Mouse (Mus musculus) right cerebral cortex, postnatal 25 days (tissue): Measurements from ENCODE around the gene Anp32e.
"Not testable (repeated sequence)": the region's sequence is repeated elsewhere in the genome, so short reads cannot be mapped to it uniquely, and the experiment has no call there.

Experiments used
- DNase-seq: peaks from one replicate; pipeline ENCODE4 v3.0.0; 2022

Gene Anp32e

DNA sequence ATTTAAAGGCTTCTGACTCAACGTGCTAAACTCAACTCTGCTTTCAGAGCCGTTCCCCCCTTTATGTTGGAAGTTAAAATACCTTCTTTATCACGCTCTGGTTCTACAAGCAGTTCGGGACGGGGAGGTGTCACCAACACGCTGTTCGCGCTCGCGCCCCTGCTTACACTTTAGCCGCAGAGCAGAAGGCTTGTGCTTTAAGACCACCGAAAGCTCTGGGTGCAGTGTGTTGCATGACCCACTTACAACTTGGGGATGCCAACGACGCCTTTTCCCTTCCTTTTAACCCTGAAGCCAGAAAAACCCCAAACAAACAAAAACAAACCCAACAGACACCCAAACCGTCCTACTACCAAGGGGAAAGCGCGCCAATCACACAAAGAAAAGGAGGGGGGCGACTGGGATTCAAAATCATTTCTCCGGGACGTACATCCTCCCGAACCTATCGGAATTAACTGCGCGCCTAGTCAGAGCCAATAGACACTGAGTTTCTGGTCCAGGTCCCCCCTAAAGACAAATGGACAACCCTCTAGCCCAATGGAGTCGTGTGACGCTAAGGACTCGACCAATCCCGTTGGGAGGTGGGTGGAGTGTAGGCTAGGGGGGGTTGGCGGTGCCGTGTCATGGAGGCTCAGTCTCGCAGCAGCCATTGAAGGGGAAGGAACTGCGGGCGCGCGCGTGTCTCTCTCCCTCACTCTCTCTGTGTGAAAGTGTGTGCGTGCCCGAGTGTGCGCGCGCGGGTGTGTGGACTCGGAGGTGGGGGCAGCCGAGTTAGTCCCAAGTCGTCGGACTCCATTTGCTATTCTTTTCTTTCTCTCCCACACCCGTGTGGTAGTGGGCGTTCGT, at the start of gene Anp32e:
Gene Anp32e, plus strand, starts transcription at position 589 of the 846 bp plus-strand sequence.
- peak; percentile 96 for DNase-seq

DNA sequence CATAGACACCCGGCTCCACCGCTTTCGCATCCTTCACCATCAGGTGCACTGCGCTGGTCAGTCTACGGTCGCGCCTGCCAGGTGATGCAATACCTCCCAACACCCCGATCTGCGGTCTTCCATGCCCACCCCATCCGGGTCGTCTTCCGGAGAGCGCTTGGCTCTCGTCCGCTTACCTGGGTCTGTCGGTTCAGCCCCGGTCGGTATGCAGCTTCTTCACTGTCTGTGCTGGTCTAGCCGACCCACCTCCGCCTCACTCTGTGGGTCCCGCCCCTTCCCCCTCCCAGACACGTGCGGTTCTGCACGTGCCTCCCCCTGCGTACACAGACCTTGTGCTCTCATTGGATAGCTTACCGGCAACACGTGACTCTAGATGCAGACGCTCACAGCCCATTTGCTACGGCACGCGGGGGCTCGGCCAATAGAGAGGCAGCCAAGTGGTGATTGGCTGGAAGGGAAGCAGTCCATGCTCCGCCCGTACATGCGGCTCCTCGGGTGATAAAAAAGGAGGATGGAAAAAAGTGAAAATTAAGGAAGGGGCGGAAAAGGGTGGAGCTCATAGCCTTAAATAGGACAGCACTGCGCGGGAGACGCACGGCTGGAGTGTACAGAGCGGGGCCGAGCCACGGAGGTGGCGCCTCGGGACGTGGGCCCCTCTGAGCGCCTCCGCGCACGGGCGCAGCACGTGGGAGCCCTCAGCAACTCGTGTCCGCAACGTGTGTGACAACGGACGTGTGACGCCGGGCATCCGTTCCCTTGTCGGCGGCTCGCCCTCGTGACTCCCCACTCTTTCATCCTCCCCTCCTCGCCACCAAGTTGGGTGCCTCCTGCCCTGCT, 46.8 kb upstream of the Anp32e start, which contains the start of gene Ciart:
Gene Ciart, minus strand, starts transcription at position 273 of the 837 bp plus-strand sequence.
- peak; percentile 95 for DNase-seq

DNA sequence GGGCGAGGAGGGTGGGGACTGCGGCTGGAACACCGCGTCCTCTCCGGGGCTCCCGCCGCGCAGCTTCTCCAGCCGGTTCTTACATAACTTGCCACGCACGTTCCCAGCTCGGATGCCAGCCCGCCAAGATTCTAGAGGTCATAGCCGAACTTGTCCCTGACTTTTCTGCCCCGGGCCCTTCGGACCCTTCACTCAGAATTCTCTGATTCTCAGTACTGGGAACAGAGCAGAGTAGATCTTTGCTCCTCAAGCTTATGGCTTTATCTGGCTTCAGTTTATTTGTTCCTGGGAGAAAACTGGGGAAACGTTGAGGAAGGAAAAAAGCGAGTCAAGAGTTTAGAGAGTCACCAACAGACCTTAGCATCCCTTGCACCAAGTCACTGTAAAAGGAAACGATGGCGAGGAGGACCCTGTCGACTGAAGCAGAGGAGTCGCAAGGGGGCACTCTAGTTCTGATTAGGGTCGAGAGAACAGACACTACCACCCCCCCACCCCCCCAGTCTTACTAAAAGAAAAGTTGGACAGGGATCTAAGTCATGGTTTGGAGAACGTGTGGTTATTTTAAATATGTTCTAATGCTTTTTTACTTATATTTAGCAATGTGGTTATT, 46.1 kb upstream of the Anp32e start:
- DNase-seq: peak; percentile 58

DNA sequence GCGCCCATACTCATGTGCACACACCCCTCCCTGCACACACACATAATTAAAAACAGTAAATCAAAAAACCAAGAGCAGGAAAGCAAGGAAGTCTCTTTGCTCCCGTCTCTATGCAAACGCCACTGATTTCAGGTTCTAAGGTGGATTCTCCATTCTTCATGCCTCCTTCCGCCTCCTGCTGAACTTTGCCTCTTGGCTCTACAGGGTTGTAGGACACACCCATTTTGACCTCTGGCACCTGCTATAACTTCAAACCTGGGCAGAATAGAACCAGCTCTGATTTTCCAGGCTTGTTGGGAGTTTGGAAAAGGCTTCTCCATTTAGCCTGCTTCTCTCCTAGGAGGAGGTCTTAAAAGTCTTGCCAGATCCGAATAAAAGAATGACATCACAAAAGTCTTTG, 44.6 kb upstream of the Anp32e start:
- no peak for DNase-seq

DNA sequence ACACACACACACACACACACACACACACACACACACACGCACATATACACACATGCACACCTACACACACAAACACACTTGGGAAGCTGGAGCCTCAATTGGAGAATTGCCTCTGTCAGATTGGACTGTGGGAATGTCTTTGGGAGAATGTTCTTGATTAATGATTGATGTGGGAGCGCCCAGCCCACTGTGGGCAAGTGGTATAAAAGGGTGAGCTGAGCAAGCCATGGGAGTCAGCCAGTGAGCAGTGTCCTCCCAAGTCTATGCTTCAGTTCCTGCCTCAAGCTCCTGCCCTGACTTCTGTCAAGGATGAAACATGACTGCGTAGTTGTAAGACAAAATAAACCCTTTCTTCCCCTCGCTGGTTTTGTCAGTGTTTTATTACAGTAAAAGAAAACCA, 41.5 kb upstream of the Anp32e start:
- DNase-seq: no peak

DNA sequence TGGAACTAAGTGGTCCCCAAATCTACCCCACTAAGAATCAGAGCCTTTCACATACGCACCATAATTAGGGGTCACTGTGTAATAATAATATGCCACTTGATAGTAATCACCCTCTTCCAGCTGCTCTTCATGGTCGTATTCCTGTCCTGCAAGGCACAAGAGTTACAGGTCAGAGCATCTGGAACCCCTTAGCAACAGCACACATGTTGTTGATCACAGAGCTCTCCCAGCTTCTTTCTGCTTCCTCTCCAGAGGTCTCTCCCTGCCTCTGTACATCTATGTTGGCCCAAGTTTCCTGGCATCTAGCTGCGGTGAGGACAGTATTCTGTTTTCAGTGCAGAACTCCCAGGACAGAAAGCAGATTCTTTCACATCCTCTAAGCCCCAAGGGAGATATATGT, 39.4 kb upstream of the Anp32e start:
- DNase-seq: no peak

DNA sequence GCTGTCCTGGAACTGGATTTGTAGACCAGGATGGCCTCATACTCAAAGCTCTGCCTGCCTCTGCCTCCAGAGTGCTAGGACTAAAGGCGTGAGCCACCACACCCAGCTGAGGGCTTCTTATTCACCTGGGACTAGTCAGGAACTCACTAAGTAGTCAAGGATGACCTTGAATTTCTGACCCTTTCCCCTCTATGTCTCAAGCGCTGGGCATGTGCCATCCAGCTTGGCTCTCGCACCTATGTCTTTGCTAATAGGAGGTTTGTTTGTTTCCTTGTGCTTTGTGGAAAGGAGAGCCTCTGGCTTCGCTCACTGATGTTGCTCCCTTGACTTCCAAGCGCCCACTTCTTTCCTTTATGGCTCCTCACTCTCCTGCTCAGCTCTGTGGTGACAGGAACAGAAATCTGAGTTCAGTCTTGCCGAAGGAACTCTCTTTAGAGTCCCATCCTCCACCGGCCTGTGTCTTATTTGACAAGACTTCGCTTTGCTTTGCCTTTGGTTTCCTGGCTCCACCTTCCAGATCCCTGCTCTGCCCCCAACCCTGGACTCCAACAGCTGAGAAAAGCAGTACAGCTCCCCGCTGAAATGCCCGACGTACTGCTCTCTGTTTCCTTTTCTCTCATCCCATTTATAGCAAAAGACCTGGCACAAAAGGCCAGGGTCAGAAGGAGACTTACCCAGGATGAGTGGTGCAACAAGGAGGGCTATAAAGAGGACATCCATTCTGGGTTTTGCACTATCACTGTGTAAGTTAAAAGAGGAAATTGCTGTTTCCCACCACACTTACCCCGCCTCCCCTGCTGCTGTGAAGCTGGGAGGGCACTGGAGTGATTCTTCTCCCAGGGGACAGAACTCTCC, 37.6 kb upstream of the Anp32e start, which contains the start of gene BC028528:
Gene BC028528, minus strand, starts transcription at position 795 of the 855 bp plus-strand sequence.
- no peak for DNase-seq

DNA sequence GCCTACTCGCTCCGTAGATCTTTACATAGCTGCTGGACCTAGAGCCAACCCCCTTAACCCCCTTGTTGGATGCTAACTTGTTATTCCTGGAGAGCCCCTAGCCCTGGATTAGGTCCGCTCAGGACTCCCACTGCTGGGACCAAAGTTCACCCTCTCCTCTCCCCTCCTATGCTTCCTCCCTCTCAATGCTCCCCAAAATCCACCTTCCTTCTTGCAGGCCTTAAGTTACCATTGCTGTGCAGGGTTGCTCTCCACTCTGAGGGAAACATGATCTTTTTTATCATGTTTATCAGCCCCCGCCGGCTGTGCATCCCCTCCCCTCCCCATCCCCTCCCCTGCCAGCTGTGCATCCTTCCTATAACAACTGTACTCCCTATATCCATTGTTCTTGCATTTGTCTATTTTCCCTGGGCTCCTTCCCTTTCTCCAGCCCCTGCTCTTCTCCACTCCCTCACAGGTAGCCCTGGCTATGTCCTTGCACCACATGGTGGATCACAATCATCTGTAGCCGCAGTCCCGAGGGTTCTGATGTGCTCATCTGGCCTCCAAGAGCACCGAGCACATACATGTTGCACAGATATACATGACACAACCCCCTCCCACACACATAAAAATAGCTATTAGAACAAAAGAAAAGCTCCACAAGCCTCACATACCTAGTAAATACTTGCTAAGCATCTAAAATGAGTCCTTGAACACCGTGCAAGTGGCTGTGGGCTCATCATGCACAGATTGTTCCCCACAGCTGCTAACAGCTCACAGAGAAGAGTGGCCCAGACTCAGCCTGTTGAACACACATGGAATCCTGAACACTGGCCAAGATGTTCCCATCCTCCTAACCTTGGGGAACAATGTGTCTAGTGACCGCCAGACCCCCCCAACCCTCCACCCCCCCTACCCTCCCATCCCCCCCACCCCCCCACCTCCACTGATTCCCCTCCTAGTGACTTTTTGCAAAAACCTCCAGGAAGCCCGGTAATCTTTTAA, 36.7 kb upstream of the Anp32e start:
- no peak for DNase-seq

DNA sequence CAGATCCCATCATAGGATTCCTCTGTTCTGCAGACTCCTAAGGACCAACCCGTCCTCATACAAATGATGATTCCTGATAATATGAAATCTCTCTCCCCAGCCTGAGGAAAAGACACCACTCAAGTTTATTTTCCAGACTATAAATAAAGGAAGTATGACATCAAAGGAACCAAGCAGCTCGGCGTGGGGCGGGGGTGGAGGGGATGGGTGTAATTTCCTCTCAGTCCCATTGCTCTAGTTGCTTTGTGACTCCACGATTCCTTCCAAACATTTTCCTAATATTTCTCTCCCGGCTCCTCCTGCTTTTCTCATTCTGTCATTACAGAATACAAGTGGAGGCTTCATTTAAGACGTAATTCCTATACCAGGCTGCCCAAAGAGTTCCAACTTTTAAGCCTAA, 35.9 kb upstream of the Anp32e start:
- no peak for DNase-seq

DNA sequence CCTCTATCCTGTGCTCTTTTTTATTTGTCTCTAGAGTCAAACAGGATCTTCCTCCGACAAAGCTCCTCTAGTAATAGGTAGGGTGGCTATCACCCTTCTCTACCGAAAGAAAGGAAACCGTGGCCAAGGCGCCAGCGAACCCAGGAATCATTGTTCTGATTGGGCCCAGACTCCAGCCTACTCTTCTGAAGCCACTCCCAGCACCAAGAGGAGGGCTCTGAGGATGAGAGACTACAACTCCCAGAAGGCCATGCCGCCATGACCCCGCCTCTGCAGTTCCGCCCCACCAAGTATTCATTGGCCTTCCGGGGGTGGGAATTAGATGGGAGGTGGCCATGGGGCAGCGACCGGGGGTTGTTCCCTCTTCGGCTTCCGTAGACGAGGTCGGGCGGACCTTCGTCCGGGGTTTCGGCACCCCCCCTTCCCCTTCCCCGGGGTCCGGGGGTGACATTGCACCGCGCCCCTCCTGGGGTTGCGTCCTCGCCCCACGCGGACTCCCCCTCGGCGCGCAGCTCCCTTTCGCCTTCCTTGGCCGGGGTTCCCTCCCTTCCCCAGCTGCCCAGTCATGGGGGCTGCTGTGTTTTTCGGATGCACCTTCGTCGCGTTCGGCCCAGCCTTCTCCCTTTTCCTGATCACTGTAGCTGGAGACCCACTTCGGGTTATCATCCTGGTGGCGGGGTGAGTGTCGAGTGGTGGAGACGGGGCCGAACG, 35.3 kb upstream of the Anp32e start, which contains the start of gene Aph1a:
Gene Aph1a, plus strand, starts transcription at position 364 of the 711 bp plus-strand sequence.
- peak; percentile 96 for DNase-seq

DNA sequence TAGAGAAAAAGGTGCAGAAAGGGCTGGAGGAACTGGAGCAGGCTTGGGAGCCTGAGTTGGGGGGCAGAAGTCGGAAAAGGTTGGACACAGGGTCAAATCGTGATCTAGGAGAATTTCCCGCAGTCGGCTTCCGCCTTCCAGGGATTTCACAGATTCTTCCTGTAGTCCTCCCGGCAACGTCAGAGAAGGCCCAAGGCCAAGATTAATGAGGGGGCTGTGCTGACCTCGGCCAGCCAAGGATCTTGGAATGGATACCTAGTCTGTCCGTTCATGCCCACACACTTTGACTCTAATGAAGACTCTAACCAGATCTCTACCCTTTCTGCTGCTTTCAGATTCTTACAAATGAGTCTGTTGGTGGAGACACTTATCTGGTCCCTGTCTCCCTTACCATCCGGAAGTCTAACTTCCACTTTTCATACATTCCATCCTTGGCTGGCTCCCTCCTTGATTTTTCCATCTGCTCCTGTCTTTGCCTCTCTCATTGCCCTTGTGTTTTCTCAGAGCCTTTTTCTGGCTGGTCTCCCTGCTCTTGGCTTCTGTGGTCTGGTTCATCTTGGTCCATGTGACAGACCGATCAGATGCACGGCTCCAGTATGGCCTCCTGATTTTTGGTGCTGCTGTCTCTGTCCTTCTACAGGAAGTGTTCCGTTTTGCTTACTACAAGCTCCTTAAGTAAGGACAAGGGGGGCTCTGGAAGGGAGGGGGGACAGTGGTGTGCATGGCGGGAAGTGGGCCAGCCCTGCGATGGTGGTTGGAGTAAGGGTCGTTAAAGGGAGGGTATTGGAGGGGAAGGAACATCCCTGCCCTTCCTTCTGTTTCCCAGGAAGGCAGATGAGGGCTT, 34.5 kb upstream of the Anp32e start:
- DNase-seq: peak; percentile 54

DNA sequence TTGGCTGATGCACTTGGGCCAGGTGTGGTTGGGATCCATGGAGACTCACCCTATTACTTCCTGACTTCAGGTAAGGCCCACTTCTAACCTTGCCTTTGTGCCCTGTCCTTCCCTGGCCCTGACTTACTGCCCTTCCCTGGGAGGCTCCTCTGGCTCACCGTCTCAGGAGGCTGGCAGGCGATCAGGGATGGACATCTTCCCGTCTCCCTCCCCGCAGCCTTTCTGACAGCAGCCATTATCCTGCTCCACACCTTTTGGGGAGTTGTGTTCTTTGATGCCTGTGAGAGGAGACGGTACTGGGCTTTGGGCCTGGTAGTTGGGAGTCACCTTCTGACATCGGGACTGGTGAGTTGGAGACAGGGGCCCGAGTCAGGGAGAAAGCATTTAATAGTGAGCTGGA, 33.5 kb upstream of the Anp32e start:
- not testable (repeated sequence) for DNase-seq

DNA sequence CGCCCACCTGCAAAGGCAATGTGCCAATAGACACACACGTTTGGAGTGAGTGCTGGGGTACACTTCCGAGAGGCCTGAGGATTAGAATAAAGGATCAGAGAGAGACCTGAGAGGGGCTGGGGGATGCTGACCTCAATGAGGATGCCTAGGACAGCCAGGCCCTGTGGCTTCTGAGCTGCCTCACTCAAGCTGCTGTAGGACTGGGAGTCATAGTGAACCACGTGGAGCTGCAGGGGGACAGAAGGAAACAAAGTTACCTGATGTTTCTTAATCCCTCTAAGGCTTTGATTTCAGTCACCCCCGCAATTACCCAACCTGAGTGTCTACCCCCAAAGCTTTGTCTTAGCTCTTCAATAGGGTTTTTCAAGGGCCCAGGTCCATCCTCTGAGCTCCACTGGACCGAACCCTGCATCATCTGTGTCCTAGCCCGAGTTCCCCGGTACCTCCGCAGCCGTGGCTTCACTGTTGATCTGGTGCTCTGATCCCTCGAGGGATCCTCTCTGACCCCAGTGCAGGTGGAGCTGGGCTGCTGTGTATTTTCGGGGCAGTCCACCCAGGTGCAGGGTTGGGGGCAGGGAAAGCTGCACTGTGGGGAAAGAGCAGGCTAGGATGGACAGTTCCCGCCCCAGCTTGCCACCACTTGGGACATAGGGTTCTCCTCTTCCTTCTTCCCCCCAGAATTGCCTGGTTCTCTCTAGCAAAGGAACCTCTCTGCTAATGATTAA, 29.1 kb upstream of the Anp32e start:
- DNase-seq: no peak

DNA sequence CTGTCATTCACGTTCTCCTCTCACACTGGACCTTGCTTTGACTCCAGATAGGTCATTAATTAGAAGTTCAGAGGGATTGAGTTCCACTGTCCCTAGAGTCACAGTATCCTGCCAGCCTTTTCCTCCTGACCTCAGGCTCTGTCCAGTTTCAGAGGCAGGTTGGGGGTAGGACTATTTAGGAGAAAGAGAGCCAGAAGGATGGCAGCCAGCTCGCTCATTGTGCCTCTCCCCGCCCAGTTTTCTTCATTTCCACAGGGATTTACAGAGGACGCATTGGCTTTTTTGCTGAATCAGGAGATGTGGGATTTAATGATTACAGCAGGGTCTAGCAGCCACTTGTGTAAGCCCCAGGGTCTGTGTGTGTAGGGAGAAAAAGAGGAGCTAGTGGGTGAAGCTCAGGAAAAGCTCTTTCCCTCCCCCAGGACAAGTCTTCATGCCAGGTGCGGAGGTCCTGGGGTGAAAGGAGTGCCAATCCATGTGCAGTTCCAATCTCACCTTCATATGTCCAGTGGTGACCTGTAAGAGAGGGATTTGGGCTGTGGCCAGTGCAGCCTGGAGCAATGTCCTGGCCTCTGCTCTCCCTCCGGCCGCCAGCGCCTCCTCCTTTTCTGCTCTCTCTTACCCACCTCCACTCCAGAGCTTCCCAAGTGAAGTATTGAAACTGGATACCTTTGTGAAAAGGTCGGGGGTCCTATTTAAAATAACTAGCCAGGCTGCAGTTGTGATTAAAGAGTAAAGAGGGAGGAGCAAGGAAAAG, 27.3 kb upstream of the Anp32e start:
- no peak for DNase-seq

DNA sequence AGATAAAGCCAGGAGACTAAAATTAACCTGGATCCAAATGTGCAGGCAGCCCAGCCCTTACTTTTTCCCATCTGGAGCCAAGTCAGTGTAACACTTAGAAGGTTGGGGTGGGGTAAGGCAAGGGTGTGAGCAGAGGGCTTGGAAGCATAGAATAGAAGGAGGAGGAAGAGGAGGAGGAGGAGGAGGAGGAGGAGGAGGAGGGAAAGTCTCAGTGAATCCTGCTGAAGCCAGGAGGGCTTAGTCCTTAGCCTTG, 26.7 kb upstream of the Anp32e start:
- DNase-seq: no peak

DNA sequence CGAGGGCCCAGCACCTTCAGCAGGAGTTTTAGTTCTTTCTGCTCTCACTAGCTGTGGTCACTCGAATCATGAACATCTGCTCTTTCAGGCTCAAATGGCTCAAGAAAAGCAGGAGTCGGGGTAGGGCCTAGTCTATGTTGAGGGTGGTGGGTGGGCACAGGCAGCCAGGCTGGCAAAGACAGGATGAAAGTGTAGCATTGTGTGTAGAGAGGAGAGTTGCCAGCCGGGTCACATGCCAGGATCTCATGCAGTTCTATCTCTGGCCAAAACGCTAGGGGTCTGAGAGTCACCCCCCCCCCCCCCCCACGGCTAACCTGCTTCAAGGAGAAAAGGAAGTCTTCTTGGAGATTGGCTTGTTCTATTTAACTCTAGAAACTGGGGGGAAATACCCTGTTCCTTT, 26.4 kb upstream of the Anp32e start:
- no peak for DNase-seq

DNA sequence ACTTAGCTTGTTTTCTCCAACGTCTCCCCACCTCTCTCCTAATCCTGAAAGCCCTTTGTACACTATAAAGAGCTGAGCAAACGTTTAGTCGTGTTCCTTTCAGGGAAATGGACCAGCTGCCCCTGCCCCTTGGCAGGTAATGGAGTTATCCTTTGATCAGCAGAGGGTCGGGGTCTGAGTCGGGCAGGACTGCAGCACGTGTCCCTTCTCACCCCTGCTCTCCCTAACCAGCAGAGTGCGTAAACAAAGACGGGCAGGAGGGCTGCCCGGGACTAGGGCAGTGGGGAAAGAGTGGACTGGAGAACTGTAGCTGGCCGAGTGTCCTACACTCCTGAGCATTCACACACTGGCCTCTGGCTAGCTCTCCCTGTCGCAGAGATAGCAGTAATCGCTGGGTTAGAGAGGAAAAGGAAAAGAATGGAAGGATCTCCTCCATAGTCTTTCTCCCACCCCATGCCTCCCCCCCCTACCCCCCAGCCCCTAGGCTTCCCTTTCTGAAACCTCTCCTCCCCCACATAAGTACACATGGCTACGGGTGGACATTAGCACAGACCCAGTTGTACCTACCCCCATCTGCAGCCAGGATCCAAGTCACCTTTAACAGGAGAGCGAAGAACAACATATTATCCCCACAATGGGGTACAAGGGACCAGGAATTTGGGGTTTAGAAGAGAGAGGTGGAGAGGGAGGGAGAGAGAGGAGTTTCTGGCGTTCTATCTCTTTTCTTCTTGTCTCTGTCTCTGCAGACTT, 25.1 kb upstream of the Anp32e start:
- no peak for DNase-seq
